Mouse (Mus musculus) cerebellum, adult 2 months (tissue): ENCODE data around the gene Atp6v1b1. TPM values are rescaled to one million over a fixed set of nuclear protein-coding genes. Genes with fewer than 3 reads are reported as not detected.

ENCODE experiments used
- DNase-seq, 2 experiments: peaks; one replicate each; pipeline ENCODE4 v3.0.0; 2021
- H3K27ac ChIP-seq: fragments of 200-500 bp; 2 replicates; pipeline ENCODE4 v1.5.1; 2012; ENCODE audit warnings: low read length, control low read depth, inconsistent platforms; ENCODE audit not compliant: insufficient read depth
- H3K27me3 ChIP-seq: fragments of 200-500 bp; 2 replicates; pipeline ENCODE4 v1.6.1; 2012; ENCODE audit warnings: inconsistent platforms, mild to moderate bottlenecking, low read length, moderate library complexity; ENCODE audit not compliant: control insufficient read depth, insufficient read depth
- H3K4me1 ChIP-seq: fragments of 200-500 bp; 2 replicates; pipeline ENCODE4 v1.6.1; 2011; ENCODE audit warnings: low read length; ENCODE audit not compliant: control insufficient read depth, insufficient read depth
- H3K4me3 ChIP-seq: fragments of 200-500 bp; replicated peaks from 2 replicates; pipeline ENCODE3; 2011; ENCODE audit warnings: mild to moderate bottlenecking, low read depth, low read length, control low read depth; ENCODE audit not compliant: insufficient read depth
- CTCF ChIP-seq: fragments of 200-500 bp; IDR thresholded peaks from 2 replicates; pipeline ENCODE4 v1.5.1; 2011; ENCODE audit warnings: low read depth, mild to moderate bottlenecking, control low read depth, low read length, moderate library complexity, borderline replicate concordance; ENCODE audit not compliant: insufficient read depth
- POLR2A ChIP-seq: fragments of 200-500 bp; IDR thresholded peaks from 2 replicates; pipeline ENCODE4 v1.6.1; 2011; ENCODE audit warnings: low read length, control low read depth, borderline replicate concordance; ENCODE audit not compliant: insufficient read depth
- WGBS: fragments of 180-500 bp; shearing (Covaris S2); methylation state at CpG from one replicate; pipeline ENCODE4 v1.1.7; 2018; 5-methylcytosine and 5-hydroxymethylcytosine counted together
- polyA plus RNA-seq: library from polyadenylated mRNA; depleted of rRNA; stranded (reverse); fragments of >200 nt; gene quantifications from 2 replicates; pipeline ENCODE4 v1.2.3, GENCODE M21; 2012

Atp6v1b1 gene
- polyA plus RNA-seq, 1 experiment: not detected

DNA sequence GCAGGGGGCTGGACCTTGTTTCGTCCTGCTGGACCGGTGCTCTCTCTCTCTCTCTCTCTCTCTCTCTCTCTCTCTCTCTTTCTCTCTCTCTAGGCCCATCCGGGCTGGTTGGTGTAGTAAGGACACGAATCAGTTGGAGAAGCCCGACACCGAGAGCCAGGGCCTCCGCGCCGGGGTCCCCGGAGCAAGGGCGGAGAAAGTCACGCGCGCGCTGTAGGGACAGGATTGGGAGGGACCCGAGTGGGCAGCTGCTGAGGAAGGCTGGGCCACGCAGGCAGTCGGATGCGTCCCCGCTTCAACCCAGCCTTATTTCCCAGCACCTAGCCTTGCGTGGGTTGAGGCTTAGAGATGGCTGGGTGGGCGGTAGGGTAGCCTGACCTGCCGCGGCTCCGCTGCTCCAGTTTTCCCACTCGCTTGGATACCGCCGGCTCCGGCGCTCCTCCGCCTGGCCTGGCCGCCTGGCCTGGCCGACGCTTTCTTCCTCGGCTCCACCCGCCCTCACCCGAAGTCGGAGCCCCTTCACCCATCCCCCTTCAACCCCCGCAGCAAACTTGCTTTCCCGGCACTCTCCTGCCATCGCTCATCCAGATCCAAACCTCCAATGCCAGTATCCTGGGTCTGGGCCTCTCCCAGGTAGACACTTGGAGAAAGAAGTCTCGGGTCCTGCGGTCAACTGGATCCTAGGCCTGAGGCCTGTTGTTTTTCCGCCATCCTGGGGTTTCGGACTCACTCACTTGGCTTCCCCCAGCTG lies 30.9 kb upstream of the Atp6v1b1 start:
- DNase-seq: peak in 1 of 2 experiments; percentile 20
- H3K4me3 ChIP-seq: no peak overlapping the region
- WGBS: 3% methylated on average over 45 of the region's 45 CpGs
- TF ChIP-seq POLR2A: no peak
- no peak for TF ChIP-seq CTCF
- no peaks in the 10 kb centered on the region for H3K4me1 ChIP-seq
- H3K27ac ChIP-seq: no peak overlapping the region
- H3K27me3 ChIP-seq: peaks cover 27% of the 10 kb centered on the region; the same call in 1 of the 2 replicates

DNA sequence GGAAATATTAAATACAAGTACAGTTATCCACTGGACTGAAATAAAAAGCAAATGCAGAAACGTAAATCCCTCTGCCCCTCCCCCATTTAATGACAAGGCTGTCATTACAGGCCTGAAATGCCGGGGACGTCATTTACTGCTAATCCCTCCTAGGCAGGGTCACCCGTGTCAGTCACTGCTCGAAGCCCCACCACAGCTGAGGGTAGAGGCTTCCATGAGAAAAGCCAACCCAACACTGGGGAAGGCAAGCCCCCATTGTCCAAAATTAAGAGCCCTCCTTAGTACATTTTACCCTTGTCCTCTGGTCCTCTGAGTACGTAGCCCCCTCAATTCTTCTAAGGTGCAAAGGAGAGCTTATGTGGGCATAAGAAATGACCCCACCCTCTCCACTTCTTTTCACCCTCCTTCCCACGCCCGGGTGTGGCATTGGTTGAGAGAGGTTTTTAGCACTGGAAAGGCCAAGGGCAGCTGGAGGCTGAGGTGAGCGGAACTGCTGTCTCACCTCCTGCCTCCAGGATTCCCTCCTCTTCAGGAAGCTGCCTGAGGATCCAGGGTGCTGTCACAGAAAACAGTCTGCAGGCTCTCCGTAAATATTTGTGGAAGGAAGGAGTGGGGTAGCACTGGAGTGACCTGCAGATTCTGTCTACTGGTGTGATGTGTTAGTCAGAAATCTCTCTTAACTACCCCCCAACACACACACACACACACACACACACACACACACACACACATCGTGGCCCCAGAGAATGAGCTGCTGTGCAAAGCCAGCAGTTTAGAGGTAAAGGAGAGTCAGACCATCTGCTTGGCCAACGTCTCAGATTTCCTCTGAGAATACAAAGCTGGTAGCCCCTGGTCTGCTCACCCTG lies 29.3 kb upstream of the Atp6v1b1 start:
- no peak for TF ChIP-seq CTCF
- no peak for TF ChIP-seq POLR2A
- WGBS: 10% methylated on average over 12 of the region's 12 CpGs
- Histone ChIP-seq H3K4me1 (no peaks in the 10 kb centered on the region), H3K27me3 (peaks cover 27% of the 10 kb centered on the region; the same call in 1 of the 2 replicates), H3K4me3 (no peak overlapping the region), H3K27ac (no peak overlapping the region)
- no peak for DNase-seq

DNA sequence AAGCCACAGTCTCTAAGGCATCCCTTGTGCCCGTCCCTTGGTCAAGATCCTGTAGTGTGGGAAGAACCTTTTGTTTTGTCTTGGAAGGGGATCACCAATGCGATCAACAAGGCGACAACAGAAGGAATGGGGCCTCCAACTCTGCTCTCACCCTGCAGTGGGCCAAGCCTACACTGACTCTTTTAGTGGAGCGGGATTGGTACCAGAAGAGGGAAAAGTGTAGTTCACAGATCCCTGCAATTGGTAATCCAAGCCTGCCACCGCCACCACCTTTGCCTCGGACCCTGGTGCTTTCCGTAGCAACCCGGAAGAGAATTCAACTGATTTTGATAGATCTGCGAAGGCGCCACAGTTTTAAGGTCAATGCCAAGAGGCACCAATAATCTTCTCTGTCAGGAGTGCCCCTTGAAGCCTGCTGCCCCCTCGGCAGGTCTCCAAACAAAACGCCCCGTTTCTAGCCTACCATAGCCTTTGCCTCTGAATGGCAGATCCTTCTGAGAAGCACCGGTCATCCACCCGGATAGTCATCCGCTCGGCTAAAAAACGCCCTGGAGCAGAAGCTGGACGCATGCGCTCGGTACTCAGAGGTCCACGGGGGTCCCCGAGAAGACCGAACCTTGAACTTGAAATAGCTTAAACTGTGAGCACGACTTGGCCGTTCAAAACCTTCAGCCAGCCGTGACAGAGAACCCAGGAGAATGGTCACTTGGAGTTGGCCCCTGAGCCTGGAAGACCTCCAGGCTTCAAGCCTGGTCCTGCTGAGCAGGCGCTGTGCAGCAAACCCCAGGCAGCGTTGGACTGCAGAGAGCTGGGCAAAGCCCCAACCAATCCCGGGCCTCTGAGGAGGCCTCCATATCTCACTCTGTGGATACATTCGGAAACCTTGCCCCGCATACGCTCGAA lies 28.3 kb upstream of the Atp6v1b1 start:
- H3K4me3 ChIP-seq: no peak overlapping the region
- no peaks in the 10 kb centered on the region for H3K4me1 ChIP-seq
- peaks cover 25% of the 10 kb centered on the region; the same call in 1 of the 2 replicates for H3K27me3 ChIP-seq
- WGBS: 3% methylated on average over 34 of the region's 34 CpGs
- TF ChIP-seq CTCF (no peak), POLR2A (no peak)
- H3K27ac ChIP-seq: no peak overlapping the region
- peak; percentile 18 to 27 for DNase-seq

DNA sequence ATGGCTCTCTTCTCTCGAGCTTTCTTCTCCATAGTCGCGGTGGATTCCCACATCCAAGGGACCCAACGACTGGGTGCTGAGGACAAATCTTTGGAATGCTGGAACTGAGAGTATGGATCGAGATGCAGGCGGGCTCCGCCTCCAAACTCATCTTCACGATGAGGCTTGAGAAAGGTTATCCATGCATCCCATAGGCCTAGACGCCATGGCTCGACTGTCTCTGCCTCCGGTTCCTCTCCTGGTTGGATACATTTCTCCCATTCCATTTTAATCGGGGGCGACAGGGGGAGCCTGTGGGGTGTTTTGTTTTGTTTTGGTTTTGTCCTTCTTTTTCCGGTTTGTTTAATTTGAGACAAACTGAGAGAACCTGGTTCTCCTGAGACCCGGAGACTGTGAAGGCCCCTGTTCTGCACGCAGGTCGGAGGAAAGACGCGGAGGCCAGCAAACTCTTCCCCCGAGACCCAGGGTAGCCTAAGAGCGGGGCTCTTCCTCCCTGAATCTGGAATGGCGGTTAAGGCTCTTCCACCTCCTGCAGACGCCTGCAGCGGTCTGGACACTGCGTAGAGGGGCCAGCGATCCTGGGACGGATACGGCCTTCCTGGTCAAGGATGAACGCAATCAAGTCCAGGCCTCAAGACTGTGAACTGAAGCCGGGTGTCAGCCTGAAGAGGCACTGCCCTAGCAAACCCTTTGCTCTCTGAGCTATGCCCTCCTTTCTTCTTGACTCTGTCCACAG lies 27.2 kb upstream of the Atp6v1b1 start:
- 7% methylated on average over 30 of the region's 30 CpGs for WGBS
- DNase-seq: peak in 1 of 2 experiments; percentile 25
- TF ChIP-seq POLR2A (no peak), CTCF (no peak)
- Histone ChIP-seq H3K4me3 (no peak overlapping the region), H3K27ac (no peak overlapping the region), H3K27me3 (peaks cover 24% of the 10 kb centered on the region; the same call in 1 of the 2 replicates), H3K4me1 (no peaks in the 10 kb centered on the region)

DNA sequence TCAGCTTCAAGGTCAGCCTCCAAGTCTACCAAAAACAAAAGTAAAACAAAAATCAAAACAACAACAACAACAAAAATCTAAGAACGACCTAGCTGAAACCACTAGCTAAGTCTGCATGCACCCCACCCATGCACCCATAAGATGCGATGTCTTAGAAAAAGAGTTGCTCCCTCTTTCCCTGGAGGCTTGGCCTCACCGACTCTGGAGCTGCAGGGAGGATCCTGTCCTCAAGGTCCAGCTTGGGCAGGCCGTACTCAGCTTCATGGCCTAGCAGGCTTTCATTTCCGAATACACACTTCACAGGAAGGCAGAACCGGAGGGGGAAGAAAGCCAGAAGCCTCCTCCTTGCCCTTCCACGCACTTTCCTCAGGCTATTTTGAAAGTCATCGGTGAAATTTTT lies 25.8 kb upstream of the Atp6v1b1 start:
- no peak for DNase-seq

DNA sequence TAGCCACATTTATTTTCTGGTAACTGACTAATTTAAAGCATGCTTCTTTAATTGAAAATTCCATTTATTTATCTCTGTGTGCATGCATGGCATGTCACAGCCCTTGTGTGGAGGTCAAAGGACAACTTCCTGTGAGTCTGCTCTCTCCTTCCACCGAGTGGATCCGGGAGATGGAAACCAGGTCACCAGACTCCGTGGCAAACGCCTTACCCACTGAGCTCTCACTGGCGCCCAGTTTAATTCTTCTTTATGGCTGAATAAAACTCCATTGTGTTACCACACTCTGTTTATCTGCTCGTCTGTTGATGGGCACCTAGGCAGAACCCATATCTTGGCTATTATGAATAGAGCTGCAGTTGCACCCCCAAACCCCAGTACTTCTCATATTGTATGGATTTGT lies 20.3 kb upstream of the Atp6v1b1 start:
- 15% methylated on average over 6 of the region's 6 CpGs for WGBS
- DNase-seq: no peak
- no peaks in the 10 kb centered on the region for H3K4me1 ChIP-seq
- peaks cover 7% of the 10 kb centered on the region; the same call in 1 of the 2 replicates for H3K27me3 ChIP-seq
- no peak overlapping the region for H3K4me3 ChIP-seq
- H3K27ac ChIP-seq: no peak overlapping the region
- no peak for TF ChIP-seq POLR2A
- TF ChIP-seq CTCF: no peak

More for the DNA sequence above, 25.8 kb upstream of the Atp6v1b1 start:
- 5% methylated on average over 8 of the region's 8 CpGs for WGBS
- Histone ChIP-seq H3K4me3 (no peak overlapping the region), H3K27me3 (peaks cover 18% of the 10 kb centered on the region; the same call in 1 of the 2 replicates), H3K27ac (no peak overlapping the region), H3K4me1 (no peaks in the 10 kb centered on the region)
- TF ChIP-seq POLR2A: no peak
- no peak for TF ChIP-seq CTCF

DNA sequence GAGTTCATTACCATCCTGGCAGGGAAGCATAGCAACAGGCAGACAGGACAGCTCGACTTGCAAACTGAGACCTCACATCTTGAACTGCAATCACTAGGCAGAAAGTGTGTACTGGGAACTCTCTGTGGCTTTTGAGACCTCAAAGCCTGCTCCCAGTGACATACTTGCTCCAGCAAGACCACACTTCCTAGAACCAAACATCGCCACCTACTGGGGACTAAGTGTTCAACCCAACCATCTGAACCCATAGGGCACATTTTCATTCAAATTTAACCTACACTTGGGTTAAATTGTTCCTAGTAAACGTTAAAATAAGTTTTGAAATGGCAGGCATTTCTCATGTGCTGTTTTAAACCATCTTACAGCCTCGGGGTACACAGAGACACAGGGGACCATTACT lies 15.6 kb upstream of the Atp6v1b1 start:
- Histone ChIP-seq H3K4me1 (no peaks in the 10 kb centered on the region), H3K4me3 (no peak overlapping the region), H3K27me3 (peaks cover 5% of the 10 kb centered on the region; the same call in 1 of the 2 replicates), H3K27ac (no peak overlapping the region)
- 38% methylated on average over 4 of the region's 4 CpGs for WGBS
- no peak for DNase-seq
- TF ChIP-seq CTCF (no peak), POLR2A (no peak)
